Mouse (Mus musculus): ENCODE results near the gene Gabbr2. TPM values are rescaled to one million over a fixed set of nuclear protein-coding genes. Genes with fewer than 3 reads are reported as not detected.

Gabbr2 gene
- polyA plus RNA-seq, 1 experiment = not detected

DNA sequence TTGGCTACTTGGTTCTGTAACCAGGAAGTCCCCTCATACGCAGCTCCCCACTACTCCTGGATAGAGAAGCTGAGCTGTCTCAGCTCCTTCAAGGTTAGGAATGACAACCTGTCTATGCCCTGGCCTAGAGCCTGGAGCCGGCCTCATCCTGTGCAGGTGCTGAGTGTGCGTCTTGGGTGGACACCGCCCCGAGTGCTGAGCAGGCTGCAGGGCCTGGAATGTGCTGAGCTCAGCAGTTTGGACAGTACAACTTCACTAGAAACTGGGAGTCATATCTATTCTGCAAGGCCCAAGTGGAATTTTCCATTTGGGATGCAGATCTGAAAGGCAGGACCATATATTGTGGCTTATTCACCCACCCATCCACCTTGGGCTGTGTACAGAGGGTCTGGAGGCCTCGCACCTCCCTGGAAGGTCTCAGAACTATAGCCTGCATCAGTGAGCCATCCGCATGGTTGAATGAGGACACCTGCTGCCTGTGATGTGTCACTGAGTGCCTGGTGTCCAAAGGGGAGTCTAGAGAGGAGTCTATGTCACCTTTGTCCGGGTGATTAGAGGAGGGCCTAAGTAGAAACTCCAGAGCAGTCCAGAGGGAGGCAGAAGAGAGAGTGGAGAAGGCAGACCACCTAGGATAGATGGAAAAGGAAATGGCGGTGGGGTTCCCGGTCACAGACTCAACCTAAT, 165.7 kb downstream of the Gabbr2 start:
- 79% methylated on average over 10 of the region's 10 CpGs for WGBS
- no peak for DNase-seq
- H3K4me1 ChIP-seq (ENCODE audit: control insufficient read depth, insufficient read depth, low read length) = no peaks in the 10 kb centered on the region
- no peak for TF ChIP-seq POLR2A (IDR thresholded peaks at IDR 0.05; ENCODE audit: borderline replicate concordance, extremely low read depth, low read depth, low read length)
- no peak for TF ChIP-seq CTCF (IDR thresholded peaks at IDR 0.05; ENCODE audit: insufficient read depth, low read length)
- no peak overlapping the region for H3K4me3 ChIP-seq (replicated peaks; ENCODE audit: extremely low read depth, low read depth, low read length)

DNA sequence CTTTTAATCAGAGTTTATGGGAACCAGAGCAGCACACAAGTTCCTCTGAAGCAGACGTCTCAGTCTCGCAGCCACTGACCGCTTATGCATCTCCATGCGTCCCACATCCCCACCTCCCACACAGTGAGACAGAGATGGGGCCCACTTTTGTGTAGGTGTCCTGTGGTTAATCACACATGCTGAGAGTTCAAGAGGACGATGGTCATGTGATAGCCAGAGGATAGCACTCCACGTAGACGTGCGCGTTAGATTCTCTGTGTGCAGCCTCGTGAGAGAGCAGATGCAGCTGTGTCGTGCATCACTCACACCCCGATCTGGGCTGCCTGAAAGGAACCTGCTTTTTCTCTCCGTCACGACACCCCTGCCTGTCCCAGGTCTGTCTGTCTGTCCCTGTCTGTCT, 167.9 kb downstream of the Gabbr2 start:
- TF ChIP-seq CTCF (IDR thresholded peaks at IDR 0.05; ENCODE audit: insufficient read depth, low read length) (no peak), POLR2A (IDR thresholded peaks at IDR 0.05; ENCODE audit: borderline replicate concordance, extremely low read depth, low read depth, low read length) (no peak)
- DNase-seq = no peak
- H3K4me3 ChIP-seq (replicated peaks; ENCODE audit: extremely low read depth, low read depth, low read length) = no peak overlapping the region
- H3K4me1 ChIP-seq (ENCODE audit: control insufficient read depth, insufficient read depth, low read length) = no peaks in the 10 kb centered on the region
- 79% methylated on average over 14 of the region's 14 CpGs for WGBS

DNA sequence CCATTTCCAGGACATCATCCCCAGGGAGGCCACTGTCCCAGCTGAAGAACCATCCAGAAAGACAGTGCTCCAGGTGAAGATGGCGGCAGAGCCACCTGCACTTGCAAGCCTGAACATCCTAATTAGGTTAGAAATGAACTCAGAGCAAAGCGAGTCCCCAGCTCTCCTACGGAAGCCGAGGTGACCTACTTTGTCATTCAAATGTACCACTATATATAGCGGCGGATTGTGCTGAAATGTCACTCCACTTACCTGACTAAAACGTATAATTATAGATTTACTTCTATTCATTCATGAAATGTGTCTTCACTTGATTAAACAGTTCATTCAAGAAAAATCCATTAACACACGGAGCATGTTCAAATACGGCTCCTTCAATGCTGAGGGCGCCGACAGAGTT, 170.0 kb downstream of the Gabbr2 start:
- H3K4me1 ChIP-seq (ENCODE audit: control insufficient read depth, insufficient read depth, low read length) = no peaks in the 10 kb centered on the region
- H3K4me3 ChIP-seq (replicated peaks; ENCODE audit: extremely low read depth, low read depth, low read length) = no peak overlapping the region
- TF ChIP-seq CTCF (IDR thresholded peaks at IDR 0.05; ENCODE audit: insufficient read depth, low read length) = no peak
- TF ChIP-seq POLR2A (IDR thresholded peaks at IDR 0.05; ENCODE audit: borderline replicate concordance, extremely low read depth, low read depth, low read length) = no peak
- DNase-seq = no peak
- WGBS = 88% methylated on average over 11 of the region's 11 CpGs

DNA sequence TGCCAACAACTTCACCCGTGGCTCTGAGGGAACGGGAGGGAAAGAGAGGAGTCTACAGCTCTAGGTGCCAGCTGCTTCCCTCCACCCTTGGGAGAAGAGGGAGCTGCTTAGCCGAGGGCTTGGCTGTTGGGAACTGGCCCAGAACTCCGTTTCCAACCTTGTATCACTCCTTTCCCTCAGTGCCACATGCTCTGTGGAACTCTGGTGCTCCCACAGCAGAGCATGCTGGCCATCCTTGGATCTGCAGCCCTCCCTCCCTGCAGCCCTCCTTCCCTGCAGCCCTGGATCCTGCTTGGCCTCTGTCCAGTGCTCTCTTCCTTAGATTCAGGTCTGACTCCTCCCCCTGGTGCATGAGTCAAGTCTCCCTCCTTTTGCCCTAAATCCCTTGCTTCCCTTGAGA, 176.7 kb downstream of the Gabbr2 start:
- DNase-seq = no peak
- TF ChIP-seq CTCF (IDR thresholded peaks at IDR 0.05; ENCODE audit: insufficient read depth, low read length) = no peak
- TF ChIP-seq POLR2A (IDR thresholded peaks at IDR 0.05; ENCODE audit: borderline replicate concordance, extremely low read depth, low read depth, low read length) = no peak
- 59% methylated on average over 4 of the region's 4 CpGs for WGBS
- no peaks in the 10 kb centered on the region for H3K4me1 ChIP-seq (ENCODE audit: control insufficient read depth, insufficient read depth, low read length)
- no peak overlapping the region for H3K4me3 ChIP-seq (replicated peaks; ENCODE audit: extremely low read depth, low read depth, low read length)

DNA sequence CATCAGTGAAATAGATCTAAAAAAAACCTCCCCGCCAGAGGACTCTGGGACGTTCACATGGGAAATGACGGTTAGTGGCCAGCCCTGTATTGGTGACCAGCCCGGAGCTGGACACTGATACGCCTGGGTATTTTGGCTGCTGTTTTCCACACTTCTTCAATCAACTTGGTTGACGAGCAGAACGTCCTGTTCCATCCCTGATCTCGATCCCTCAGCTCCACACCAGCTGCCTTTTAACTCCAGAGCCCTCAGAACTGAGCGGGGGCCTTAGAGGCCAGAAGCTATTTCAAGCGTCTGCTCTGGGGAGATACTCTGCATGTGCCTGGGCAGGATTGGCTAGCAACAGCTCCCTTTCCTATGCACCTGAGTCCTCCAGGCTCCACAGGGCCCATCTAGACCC, 177.4 kb downstream of the Gabbr2 start:
- Histone ChIP-seq H3K4me1 (ENCODE audit: control insufficient read depth, insufficient read depth, low read length) (no peaks in the 10 kb centered on the region), H3K4me3 (replicated peaks; ENCODE audit: extremely low read depth, low read depth, low read length) (no peak overlapping the region)
- DNase-seq = no peak
- TF ChIP-seq POLR2A (IDR thresholded peaks at IDR 0.05; ENCODE audit: borderline replicate concordance, extremely low read depth, low read depth, low read length) (no peak), CTCF (IDR thresholded peaks at IDR 0.05; ENCODE audit: insufficient read depth, low read length) (no peak)
- 61% methylated on average over 10 of the region's 10 CpGs for WGBS

DNA sequence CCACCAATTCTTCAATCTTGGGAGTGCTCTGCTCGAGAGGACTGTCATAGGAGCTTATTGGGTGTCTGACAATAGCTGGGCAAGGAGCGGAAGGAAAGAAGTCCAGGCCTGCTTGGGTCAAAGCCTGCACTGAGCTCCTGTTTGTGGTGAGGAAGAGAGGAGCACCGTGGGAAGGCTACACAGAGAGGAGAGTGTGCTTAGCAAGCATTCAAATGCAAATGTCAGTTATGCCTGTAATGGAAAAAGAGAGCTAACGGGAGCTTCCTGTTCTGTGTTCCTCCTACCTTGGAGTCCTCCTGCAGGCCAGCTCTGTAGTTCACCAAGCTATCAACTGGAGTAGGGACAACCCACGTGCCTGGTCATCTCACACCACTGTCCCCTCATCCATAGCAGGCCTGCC, 180.5 kb downstream of the Gabbr2 start:
- Histone ChIP-seq H3K4me3 (replicated peaks; ENCODE audit: extremely low read depth, low read depth, low read length) (no peak overlapping the region), H3K4me1 (ENCODE audit: control insufficient read depth, insufficient read depth, low read length) (no peaks in the 10 kb centered on the region)
- 65% methylated on average over 5 of the region's 5 CpGs for WGBS
- no peak for TF ChIP-seq POLR2A (IDR thresholded peaks at IDR 0.05; ENCODE audit: borderline replicate concordance, extremely low read depth, low read depth, low read length)
- no peak for TF ChIP-seq CTCF (IDR thresholded peaks at IDR 0.05; ENCODE audit: insufficient read depth, low read length)
- DNase-seq = no peak

DNA sequence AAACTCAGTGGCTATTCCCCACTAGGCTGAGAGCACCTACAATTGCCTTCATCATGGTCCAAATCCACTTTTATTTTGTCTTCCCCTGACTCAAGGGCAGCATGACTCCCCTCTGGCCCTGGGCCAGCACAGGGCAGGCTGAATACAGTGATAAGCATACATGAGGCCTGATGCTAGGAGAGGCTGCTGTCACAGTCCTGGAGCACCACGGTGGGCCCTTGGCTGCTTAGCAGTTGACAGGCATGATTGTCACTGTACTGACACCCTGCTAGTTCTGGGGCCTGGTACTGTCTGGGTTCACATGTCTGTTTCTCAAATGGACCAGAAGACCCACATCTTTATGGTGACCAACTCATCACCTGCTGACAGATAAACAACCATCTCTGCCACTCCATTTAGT, 184.8 kb downstream of the Gabbr2 start:
- 60% methylated on average over 1 of the region's 1 CpGs for WGBS
- no peak for DNase-seq
- Histone ChIP-seq H3K4me3 (replicated peaks; ENCODE audit: extremely low read depth, low read depth, low read length) (no peak overlapping the region), H3K4me1 (ENCODE audit: control insufficient read depth, insufficient read depth, low read length) (no peaks in the 10 kb centered on the region)
- TF ChIP-seq CTCF (IDR thresholded peaks at IDR 0.05; ENCODE audit: insufficient read depth, low read length) (no peak), POLR2A (IDR thresholded peaks at IDR 0.05; ENCODE audit: borderline replicate concordance, extremely low read depth, low read depth, low read length) (no peak)

DNA sequence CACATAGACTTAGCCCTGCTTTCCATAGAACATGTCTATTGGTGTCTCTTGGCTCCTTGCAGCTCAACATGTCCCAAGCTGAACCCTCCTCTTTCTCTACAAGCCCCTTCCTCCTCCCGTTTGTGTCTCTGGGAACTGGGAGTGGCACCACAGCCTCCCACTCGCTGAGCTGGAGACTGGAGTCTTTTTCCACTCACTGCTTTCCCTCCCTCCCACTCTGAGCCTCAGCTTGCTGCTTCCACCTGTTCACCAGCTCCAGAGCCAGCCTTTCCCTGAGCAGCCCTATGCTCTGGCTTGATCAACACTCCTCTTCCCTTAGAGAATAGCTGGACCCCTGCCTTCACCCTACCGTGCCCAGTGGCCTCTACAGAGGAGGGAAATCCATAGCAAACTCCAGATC, 185.8 kb downstream of the Gabbr2 start:
- H3K4me1 ChIP-seq (ENCODE audit: control insufficient read depth, insufficient read depth, low read length) = no peaks in the 10 kb centered on the region
- TF ChIP-seq POLR2A (IDR thresholded peaks at IDR 0.05; ENCODE audit: borderline replicate concordance, extremely low read depth, low read depth, low read length) (no peak), CTCF (IDR thresholded peaks at IDR 0.05; ENCODE audit: insufficient read depth, low read length) (no peak)
- DNase-seq = no peak
- WGBS = 39% methylated on average over 3 of the region's 3 CpGs
- no peak overlapping the region for H3K4me3 ChIP-seq (replicated peaks; ENCODE audit: extremely low read depth, low read depth, low read length)

DNA sequence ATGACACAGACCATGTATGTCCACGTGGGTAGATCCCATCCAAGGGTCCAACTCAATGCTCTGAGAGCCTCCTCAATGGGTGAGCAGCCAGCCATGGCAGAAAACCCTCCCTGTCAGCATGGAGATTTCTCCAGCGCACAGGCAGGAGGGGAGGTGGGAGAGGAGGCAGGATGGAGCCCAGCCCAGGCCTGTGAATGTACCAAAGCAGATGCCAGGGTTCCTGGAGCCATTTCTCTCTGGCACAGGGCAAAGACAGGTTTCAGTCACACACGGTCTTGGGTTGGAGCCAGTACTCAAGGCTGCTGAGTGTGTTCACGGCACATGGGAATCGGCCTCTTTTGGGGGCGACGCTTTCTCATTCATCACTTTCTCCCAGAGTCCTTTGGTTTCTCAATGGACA, 189.3 kb downstream of the Gabbr2 start:
- TF ChIP-seq CTCF (IDR thresholded peaks at IDR 0.05; ENCODE audit: insufficient read depth, low read length) = no peak
- TF ChIP-seq POLR2A (IDR thresholded peaks at IDR 0.05; ENCODE audit: borderline replicate concordance, extremely low read depth, low read depth, low read length) = no peak
- no peak for DNase-seq
- Histone ChIP-seq H3K4me3 (replicated peaks; ENCODE audit: extremely low read depth, low read depth, low read length) (no peak overlapping the region), H3K4me1 (ENCODE audit: control insufficient read depth, insufficient read depth, low read length) (no peaks in the 10 kb centered on the region)
- 86% methylated on average over 7 of the region's 7 CpGs for WGBS

DNA sequence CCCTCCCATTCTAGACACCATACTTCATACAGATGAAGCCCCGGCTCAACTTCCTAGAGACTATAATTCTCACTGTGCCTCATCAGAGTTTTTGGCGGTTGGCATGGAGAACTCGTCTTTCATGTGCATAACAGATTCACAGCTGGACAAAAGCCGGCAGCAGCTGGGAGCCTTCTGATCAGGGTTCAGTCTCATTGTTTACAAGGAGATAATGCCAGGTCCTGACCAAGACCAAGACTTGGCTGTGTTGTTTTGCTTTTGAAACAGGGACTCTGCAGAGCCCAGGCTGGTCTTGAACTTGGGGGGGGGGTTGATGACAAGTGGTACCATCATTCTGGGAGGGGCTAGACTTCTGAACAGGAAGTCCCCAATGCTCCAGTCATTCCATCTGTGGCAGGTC, 191.8 kb downstream of the Gabbr2 start:
- TF ChIP-seq CTCF (IDR thresholded peaks at IDR 0.05; ENCODE audit: insufficient read depth, low read length) (no peak), POLR2A (IDR thresholded peaks at IDR 0.05; ENCODE audit: borderline replicate concordance, extremely low read depth, low read depth, low read length) (no peak)
- WGBS = 25% methylated on average over 4 of the region's 4 CpGs
- no peak for DNase-seq
- Histone ChIP-seq H3K4me1 (ENCODE audit: control insufficient read depth, insufficient read depth, low read length) (no peaks in the 10 kb centered on the region), H3K4me3 (replicated peaks; ENCODE audit: extremely low read depth, low read depth, low read length) (no peak overlapping the region)
